Mouse (Mus musculus) lung, adult 2 months (tissue): ENCODE measurements around the gene Lenep. TPM values are rescaled to one million over a fixed set of nuclear protein-coding genes. Genes with fewer than 3 reads are reported as not detected.
A peak's percentile ranks its signal among the peaks of the same experiment; 100 is the strongest.
"Not testable (repeated sequence)": the region's sequence is repeated elsewhere in the genome, so short reads cannot be mapped to it uniquely, and the experiment has no call there.

ENCODE experiments used
- DNase-seq: peaks from one replicate; pipeline ENCODE4 v3.0.0; 2022
- H3K4me1 ChIP-seq: fragments of 200-500 bp; 2 replicates; pipeline ENCODE4 v1.6.1; 2011; ENCODE audit warnings: low read length; ENCODE audit not compliant: control insufficient read depth, insufficient read depth
- H3K4me3 ChIP-seq: fragments of 200-500 bp; replicated peaks from 2 replicates; pipeline ENCODE3; 2011; ENCODE audit warnings: low read depth, mild to moderate bottlenecking, control low read depth, low read length; ENCODE audit errors: extremely low read depth
- CTCF ChIP-seq: fragments of 200-500 bp; IDR thresholded peaks from 2 replicates; pipeline ENCODE4 v1.5.1; 2011; ENCODE audit warnings: mild to moderate bottlenecking, low read length, control low read depth; ENCODE audit not compliant: insufficient read depth
- POLR2A ChIP-seq: fragments of 200-500 bp; IDR thresholded peaks from 2 replicates; pipeline ENCODE4 v1.6.1; 2011; ENCODE audit warnings: low read depth, mild to moderate bottlenecking, control low read depth, low read length, borderline replicate concordance; ENCODE audit errors: extremely low read depth
- WGBS: fragments of 180-500 bp; shearing (Covaris S2); methylation state at CpG from one replicate; pipeline ENCODE4 v1.1.7; 2018; 5-methylcytosine and 5-hydroxymethylcytosine counted together
- polyA plus RNA-seq: library from polyadenylated mRNA; depleted of rRNA; stranded (reverse); fragments of >200 nt; gene quantifications from 2 replicates; pipeline ENCODE4 v1.2.3, GENCODE M21; 2012

The Lenep gene
- polyA plus RNA-seq, 1 experiment, result 0.45 TPM

DNA sequence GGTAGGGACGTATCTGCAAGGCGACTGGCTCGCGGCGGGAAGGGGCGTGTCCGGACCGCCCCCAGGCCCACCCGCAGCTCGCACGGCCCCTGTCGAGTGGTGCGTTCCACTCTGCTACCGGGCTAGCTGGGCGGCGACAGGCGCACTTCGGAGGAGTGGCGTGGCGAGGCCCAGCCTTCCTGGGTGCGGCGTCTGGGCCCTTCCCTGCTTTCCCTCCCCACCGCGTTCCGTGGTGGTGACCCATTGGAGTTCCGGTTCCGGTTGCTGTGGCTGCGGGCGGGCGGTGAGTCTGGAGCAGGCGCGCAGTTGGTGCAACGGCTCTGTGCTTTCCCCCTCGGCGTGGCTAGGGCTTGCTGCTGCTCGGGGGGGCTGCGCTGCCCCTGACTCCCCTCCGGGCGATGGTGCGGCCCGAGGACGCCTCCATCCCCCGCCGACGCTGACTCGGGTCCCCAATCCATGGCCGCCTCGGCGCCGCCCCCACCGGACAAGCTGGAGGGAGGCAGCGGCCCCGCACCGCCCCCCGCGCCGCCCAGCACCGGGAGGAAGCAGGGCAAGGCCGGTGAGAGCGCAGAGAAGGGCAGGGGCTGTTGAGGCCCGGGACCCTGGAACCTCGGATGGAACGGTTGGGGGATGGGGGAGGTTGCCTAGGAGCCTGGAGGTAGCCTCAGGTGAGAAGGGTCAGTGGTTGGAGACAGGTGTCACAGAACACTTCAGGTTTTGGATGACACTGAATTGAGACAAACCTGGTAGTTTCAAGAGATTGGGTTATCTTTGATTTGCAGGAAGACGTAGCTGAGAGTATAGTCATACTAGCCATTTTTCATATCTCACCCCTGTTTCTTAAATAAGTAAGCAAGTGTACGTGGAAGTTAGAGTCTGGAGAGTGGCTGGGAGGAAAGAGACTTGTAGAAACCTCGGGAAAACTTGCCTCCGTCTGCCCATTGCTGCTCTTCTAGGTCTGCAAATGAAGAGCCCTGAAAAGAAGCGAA, 27.9 kb upstream of the Lenep start, which contains the start of gene Pygo2:
Gene Pygo2 (plus strand): TSS at position 44 of the 989 bp plus-strand sequence.
- peak; percentile 90 for DNase-seq
- TF ChIP-seq CTCF (no peak), POLR2A (peak; percentile 82)
- Histone ChIP-seq H3K4me3 (peak within 1 kb of the TSS; percentile 85), H3K4me1 (peaks cover 9% of the 10 kb centered on the region; the same call in 1 of the 2 replicates)
- WGBS, result 2% methylated on average over 67 of the region's 68 CpGs

DNA sequence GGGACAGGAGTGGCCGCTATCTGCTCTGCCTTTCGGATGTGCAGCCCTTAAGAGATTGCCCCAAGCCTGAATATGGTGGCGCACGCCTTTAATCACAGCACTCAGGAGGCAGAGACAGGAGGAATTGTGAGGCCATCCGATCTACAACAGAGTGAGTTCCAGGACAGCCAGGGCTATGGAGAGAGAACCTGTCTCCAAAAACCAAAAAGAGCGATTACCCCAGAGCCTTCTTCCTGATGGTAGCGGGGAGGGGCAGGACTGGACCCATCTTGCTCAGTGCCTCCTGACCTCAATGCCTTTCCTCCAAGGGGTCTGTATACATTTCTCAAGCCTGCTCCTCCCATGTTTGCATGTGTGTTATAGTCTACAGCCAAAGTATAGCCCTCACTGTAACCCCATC, 26.4 kb upstream of the Lenep start:
- H3K4me1 ChIP-seq, DNase-seq: not testable (repeated sequence)
- WGBS, result 92% methylated on average over 7 of the region's 7 CpGs

GRCm38 (mm10) chr3:89425876-89426275, 23.3 kb upstream of the Lenep start:
- TF ChIP-seq CTCF (no peak), POLR2A (no peak)
- 85% methylated on average over 4 of the region's 4 CpGs for WGBS
- peaks cover 1% of the 10 kb centered on the region; the same call in 1 of the 2 replicates for H3K4me1 ChIP-seq
- DNase-seq, result no peak
- H3K4me3 ChIP-seq, result no peak overlapping the region

More for the DNA sequence above, 26.4 kb upstream of the Lenep start:
- not testable (repeated sequence) for H3K4me3 ChIP-seq

GRCm38 (mm10) chr3:89425141-89425525, 22.5 kb upstream of the Lenep start:
- WGBS, result 79% methylated on average over 5 of the region's 5 CpGs
- TF ChIP-seq POLR2A, result no peak
- TF ChIP-seq CTCF, result no peak
- no peak overlapping the region for H3K4me3 ChIP-seq
- no peak for DNase-seq
- peaks cover 3% of the 10 kb centered on the region; the same call in 1 of the 2 replicates for H3K4me1 ChIP-seq

DNA sequence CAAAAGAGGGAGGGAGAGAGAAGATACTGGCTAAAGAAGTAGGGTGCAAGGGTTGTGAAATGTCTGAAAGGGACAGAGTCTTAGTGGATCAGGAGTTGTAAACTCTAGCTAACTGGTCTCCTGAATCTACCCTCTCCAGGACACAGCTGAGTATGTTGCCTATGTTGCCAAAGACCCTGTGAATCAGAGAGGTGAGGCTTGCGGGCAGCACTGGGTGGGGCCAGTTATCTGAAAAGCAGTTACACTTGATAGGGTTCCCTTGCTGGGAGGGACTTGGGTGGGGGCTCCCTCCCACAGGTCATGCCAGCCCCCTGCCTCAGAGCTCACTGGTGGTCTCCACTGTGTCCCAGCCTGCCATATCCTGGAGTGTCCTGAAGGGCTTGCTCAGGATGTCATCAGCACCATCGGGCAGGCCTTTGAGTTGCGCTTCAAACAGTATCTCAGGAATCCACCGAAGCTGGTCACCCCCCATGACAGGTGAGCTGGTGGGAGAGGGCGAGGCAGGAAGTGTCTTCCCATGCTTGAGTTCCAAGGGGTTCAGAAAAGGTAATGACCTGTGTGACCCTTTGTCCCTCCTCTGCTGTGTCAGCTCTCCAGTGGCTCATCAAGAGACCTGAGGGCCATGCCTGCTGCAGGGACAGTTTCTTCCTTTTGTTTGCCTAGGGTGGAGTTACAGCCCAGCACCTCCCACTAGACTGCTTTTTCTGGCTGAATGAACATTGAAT, 22.0 kb upstream of the Lenep start:
- TF ChIP-seq POLR2A (no peak), CTCF (no peak)
- no peak for DNase-seq
- no peak overlapping the region for H3K4me3 ChIP-seq
- WGBS, result 71% methylated on average over 5 of the region's 5 CpGs
- peaks cover 3% of the 10 kb centered on the region; the same call in 1 of the 2 replicates for H3K4me1 ChIP-seq

- Histone ChIP-seq H3K4me3 (no peak overlapping the region), H3K4me1 (peaks cover 3% of the 10 kb centered on the region; the same call in 1 of the 2 replicates)
- no peak for DNase-seq
- 63% methylated on average over 6 of the region's 6 CpGs for WGBS
- no peak for TF ChIP-seq POLR2A
- no peak for TF ChIP-seq CTCF
Observed at GRCm38 (mm10) chr3:89422556-89423205, 20.1 kb upstream of the Lenep start.

GRCm38 (mm10) chr3:89421810-89422473, 19.3 kb upstream of the Lenep start:
- no peak for TF ChIP-seq CTCF
- no peak for TF ChIP-seq POLR2A
- WGBS, result 25% methylated on average over 22 of the region's 22 CpGs
- Histone ChIP-seq H3K4me1 (peaks cover 3% of the 10 kb centered on the region; the same call in 1 of the 2 replicates), H3K4me3 (peak overlapping the region; percentile 51)
- DNase-seq, result peak; percentile 18

- Histone ChIP-seq H3K4me1 (peaks cover 3% of the 10 kb centered on the region; the same call in 1 of the 2 replicates), H3K4me3 (peak overlapping the region; percentile 51)
- WGBS, result 10% methylated on average over 11 of the region's 11 CpGs
- TF ChIP-seq CTCF (no peak), POLR2A (peak; percentile 80; the same call in 1 of the 2 replicates)
- DNase-seq, result peak; percentile 71
Observed at GRCm38 (mm10) chr3:89421002-89421774, 18.6 kb upstream of the Lenep start.
